Mouse (Mus musculus) embryonic fibroblast, embryonic 13.5 days (primary cell): ENCODE data around the gene Ptch1.

Source experiments
- CTCF ChIP-seq: IDR thresholded peaks from 2 replicates; pipeline ENCODE4 v1.5.1; 2011; ENCODE audit warnings: mild to moderate bottlenecking, control low read depth, low read length, moderate library complexity, borderline replicate concordance; ENCODE audit not compliant: insufficient read depth
- POLR2A ChIP-seq: IDR thresholded peaks from 2 replicates; pipeline ENCODE4 v1.6.1; 2011; ENCODE audit warnings: low read depth, mild to moderate bottlenecking, control low read depth, low read length, moderate library complexity

- no peak for TF ChIP-seq CTCF
- TF ChIP-seq POLR2A: no peak
Observed at GRCm38 (mm10) chr13:63562141-63562971, 11.0 kb downstream of the Ptch1 start.
